Mouse (Mus musculus) hindbrain, postnatal 0 days (tissue): ENCODE data around the gene Cep70. TPM values are rescaled to one million over a fixed set of nuclear protein-coding genes. Genes with fewer than 3 reads are reported as not detected.

ENCODE experiments used
- ATAC-seq: fragments of 200-750 bp; cut with Nextera tagmentation; 2 replicates; pipeline ENCODE4 v1.8.0; 2017; ENCODE audit warnings: mild to moderate bottlenecking, moderate TSS enrichment, moderate library complexity
- DNase-seq: peaks from one replicate; pipeline ENCODE4 v3.0.0-alpha.2; 2015; ENCODE audit warnings: low spot score
- H3K27ac ChIP-seq: fragments of 300-500 bp; sonication (generic); 2 replicates; pipeline ENCODE4 v1.5.1; 2014; ENCODE audit warnings: mild to moderate bottlenecking
- H3K27me3 ChIP-seq: fragments of 300-500 bp; sonication (generic); 2 replicates; pipeline ENCODE4 v1.6.1; 2014; ENCODE audit warnings: low read length, mixed read lengths; ENCODE audit not compliant: insufficient read depth
- H3K36me3 ChIP-seq: fragments of 300-500 bp; sonication (generic); 2 replicates; pipeline ENCODE4 v1.6.1; 2014; ENCODE audit warnings: low read length, mixed read lengths; ENCODE audit not compliant: insufficient read depth
- H3K4me1 ChIP-seq: fragments of 300-500 bp; sonication (generic); 2 replicates; pipeline ENCODE4 v1.6.1; 2014; ENCODE audit warnings: antibody characterized with exemption, low read length, mixed read lengths; ENCODE audit not compliant: insufficient read depth
- H3K4me2 ChIP-seq: fragments of 300-500 bp; sonication (generic); 2 replicates; pipeline ENCODE4 v1.6.1; 2014; ENCODE audit warnings: low read depth, mild to moderate bottlenecking, low read length, moderate library complexity, mixed read lengths
- H3K4me3 ChIP-seq: fragments of 300-500 bp; sonication (generic); 2 replicates; pipeline ENCODE4 v1.5.1; 2014; ENCODE audit warnings: low read length
- H3K9ac ChIP-seq: fragments of 300-500 bp; sonication (generic); replicated peaks from 2 replicates; pipeline ENCODE4 v1.6.1; 2014; ENCODE audit warnings: mild to moderate bottlenecking, low read length, moderate library complexity, mixed read lengths
- H3K9me3 ChIP-seq: fragments of 300-500 bp; sonication (generic); 2 replicates; pipeline ENCODE4 v1.6.1; 2016; ENCODE audit warnings: low read length, mixed read lengths
- CTCF ChIP-seq: IDR thresholded peaks from 2 replicates; pipeline ENCODE4 v1.5.1; 2016; ENCODE audit warnings: antibody characterized with exemption, control low read depth, low read depth
- WGBS: fragments of 180-500 bp; shearing (Covaris S2); extraction: QIAGEN DNeasy Blood & Tissue Kit; methylation state at CpG from one replicate; pipeline ENCODE4 v1.1.7; 2014; 5-methylcytosine and 5-hydroxymethylcytosine counted together
- polyA plus RNA-seq: library from polyadenylated mRNA; unstranded; fragments of >200 nt; fragmentation: Nextera tagmentation; extraction: Ambion mirVana; gene quantifications from 2 replicates; pipeline ENCODE4 v1.2.1, GENCODE M21; 2015
- total RNA-seq: library from RNA; depleted of rRNA; stranded (reverse); fragments of >200 nt; gene quantifications from 2 replicates; pipeline ENCODE4 v1.2.3, GENCODE M21; 2014

Cep70 gene
- total and polyA plus RNA-seq, 2 experiments from 2014 or later: 22.7 to 44.4 TPM

GRCm38 (mm10) chr9:99306226-99306625, 63.1 kb downstream of the Cep70 start:
- Histone ChIP-seq H3K9ac (no peak overlapping the region), H3K4me3 (no peak overlapping the region), H3K9me3 (no peaks in the 10 kb centered on the region), H3K36me3 (peaks cover 17% of the 10 kb centered on the region; the same call in 1 of the 2 replicates), H3K27ac (no peak overlapping the region), H3K4me1 (no peaks in the 10 kb centered on the region), H3K4me2 (no peak overlapping the region), H3K27me3 (no peaks in the 10 kb centered on the region)
- TF ChIP-seq CTCF: no peak
- no peak for ATAC-seq
- 90% methylated on average over 6 of the region's 6 CpGs for WGBS
- no peak for DNase-seq

- no peak overlapping the region for H3K4me3 ChIP-seq
- DNase-seq (peak; percentile 51), ATAC-seq (peak; percentile 56)
- H3K9ac ChIP-seq: no peak overlapping the region
- H3K4me1 ChIP-seq: no peaks in the 10 kb centered on the region
- no peaks in the 10 kb centered on the region for H3K9me3 ChIP-seq
- no peak for TF ChIP-seq CTCF
- no peak overlapping the region for H3K27ac ChIP-seq
- no peaks in the 10 kb centered on the region for H3K36me3 ChIP-seq
- no peak overlapping the region for H3K4me2 ChIP-seq
- WGBS: 51% methylated on average over 8 of the region's 8 CpGs
- no peaks in the 10 kb centered on the region for H3K27me3 ChIP-seq
Measured at GRCm38 (mm10) chr9:99319343-99319951, 76.3 kb downstream of the Cep70 start.

GRCm38 (mm10) chr9:99320006-99320405, 76.8 kb downstream of the Cep70 start:
- DNase-seq (no peak), ATAC-seq (peak; percentile 36; the same call in 1 of the 2 replicates)
- Histone ChIP-seq H3K9me3 (no peaks in the 10 kb centered on the region), H3K4me1 (no peaks in the 10 kb centered on the region), H3K36me3 (no peaks in the 10 kb centered on the region), H3K4me2 (no peak overlapping the region), H3K27me3 (no peaks in the 10 kb centered on the region), H3K9ac (no peak overlapping the region), H3K27ac (no peak overlapping the region), H3K4me3 (no peak overlapping the region)
- TF ChIP-seq CTCF: no peak
- WGBS: 62% methylated on average over 8 of the region's 8 CpGs

- 80% methylated on average over 7 of the region's 7 CpGs for WGBS
- TF ChIP-seq CTCF: no peak
- Histone ChIP-seq H3K36me3 (no peaks in the 10 kb centered on the region), H3K4me3 (no peak overlapping the region), H3K27me3 (no peaks in the 10 kb centered on the region), H3K4me2 (no peak overlapping the region), H3K9ac (no peak overlapping the region), H3K4me1 (no peaks in the 10 kb centered on the region), H3K27ac (no peak overlapping the region), H3K9me3 (no peaks in the 10 kb centered on the region)
- DNase-seq: no peak
- no peak for ATAC-seq
Measured at GRCm38 (mm10) chr9:99325208-99325929, 82.2 kb downstream of the Cep70 start.

- Histone ChIP-seq H3K4me1 (no peaks in the 10 kb centered on the region), H3K27ac (no peak overlapping the region), H3K4me3 (no peak overlapping the region), H3K9me3 (no peaks in the 10 kb centered on the region), H3K9ac (no peak overlapping the region), H3K27me3 (no peaks in the 10 kb centered on the region), H3K36me3 (no peaks in the 10 kb centered on the region), H3K4me2 (no peak overlapping the region)
- no peak for DNase-seq
- 86% methylated on average over 4 of the region's 4 CpGs for WGBS
- no peak for TF ChIP-seq CTCF
- no peak for ATAC-seq
Measured at GRCm38 (mm10) chr9:99325961-99326360, 82.8 kb downstream of the Cep70 start.

- Histone ChIP-seq H3K36me3 (no peaks in the 10 kb centered on the region), H3K4me2 (no peak overlapping the region), H3K4me3 (no peak overlapping the region), H3K4me1 (no peaks in the 10 kb centered on the region), H3K27ac (no peak overlapping the region), H3K27me3 (no peaks in the 10 kb centered on the region), H3K9ac (no peak overlapping the region), H3K9me3 (no peaks in the 10 kb centered on the region)
- ATAC-seq (no peak), DNase-seq (peak; percentile 21)
- 28% methylated on average over 4 of the region's 4 CpGs for WGBS
- TF ChIP-seq CTCF: no peak
Measured at GRCm38 (mm10) chr9:99326881-99327280, 83.7 kb downstream of the Cep70 start.

- no peak overlapping the region for H3K4me2 ChIP-seq
- DNase-seq (no peak), ATAC-seq (no peak)
- no peak overlapping the region for H3K4me3 ChIP-seq
- H3K4me1 ChIP-seq: no peaks in the 10 kb centered on the region
- no peak for TF ChIP-seq CTCF
- H3K36me3 ChIP-seq: no peaks in the 10 kb centered on the region
- no peaks in the 10 kb centered on the region for H3K27me3 ChIP-seq
- 92% methylated on average over 4 of the region's 4 CpGs for WGBS
- H3K27ac ChIP-seq: no peak overlapping the region
- no peak overlapping the region for H3K9ac ChIP-seq
- H3K9me3 ChIP-seq: no peaks in the 10 kb centered on the region
Measured at GRCm38 (mm10) chr9:99336538-99336937, 93.4 kb downstream of the Cep70 start.
